Mouse (Mus musculus) heart, embryonic 16.5 days (tissue): ENCODE results near the gene Gm45213. TPM values are rescaled to one million over a fixed set of nuclear protein-coding genes. Genes with fewer than 3 reads are reported as not detected.
A peak's percentile ranks its signal among the peaks of the same experiment; 100 is the strongest.

ENCODE experiments used
- ATAC-seq: fragments of 200-750 bp; cut with Nextera tagmentation; replicated peaks from 2 replicates; pipeline ENCODE4 v1.8.0; 2017; ENCODE audit warnings: moderate number of reproducible peaks; ENCODE audit not compliant: insufficient read depth, low FRiP score; ENCODE audit errors: extremely low read depth
- H3K27ac ChIP-seq: fragments of 300-500 bp; sonication (generic); 2 replicates; pipeline ENCODE4 v1.5.1; 2014; ENCODE audit warnings: mild to moderate bottlenecking, low read length, control low read depth, moderate library complexity
- H3K27me3 ChIP-seq: fragments of 300-500 bp; sonication (generic); 2 replicates; pipeline ENCODE4 v1.6.1; 2014; ENCODE audit warnings: low read length, mixed read lengths; ENCODE audit not compliant: control insufficient read depth, insufficient read depth
- H3K36me3 ChIP-seq: fragments of 300-500 bp; sonication (generic); 2 replicates; pipeline ENCODE4 v1.6.1; 2014; ENCODE audit not compliant: control insufficient read depth, insufficient read depth
- H3K4me1 ChIP-seq: fragments of 300-500 bp; sonication (generic); 2 replicates; pipeline ENCODE4 v1.6.1; 2014; ENCODE audit warnings: low read length, mixed read lengths; ENCODE audit not compliant: control insufficient read depth, insufficient read depth
- H3K4me2 ChIP-seq: fragments of 300-500 bp; sonication (generic); 2 replicates; pipeline ENCODE4 v1.6.1; 2014; ENCODE audit warnings: low read depth, mild to moderate bottlenecking, control low read depth, low read length
- H3K4me3 ChIP-seq: fragments of 300-500 bp; sonication (generic); 2 replicates; pipeline ENCODE4 v1.5.1; 2014; ENCODE audit warnings: mild to moderate bottlenecking, control low read depth, low read length
- H3K9ac ChIP-seq: fragments of 300-500 bp; sonication (generic); 2 replicates; pipeline ENCODE4 v1.6.1; 2014; ENCODE audit warnings: low read length, control low read depth
- H3K9me3 ChIP-seq: fragments of 300-500 bp; sonication (generic); replicated peaks from 2 replicates; pipeline ENCODE4 v1.6.1; 2016; ENCODE audit warnings: low read length; ENCODE audit not compliant: control insufficient read depth
- WGBS: fragments of 180-500 bp; shearing (Covaris S2); extraction: QIAGEN DNeasy Blood & Tissue Kit; methylation state at CpG from one replicate; pipeline ENCODE4 v1.1.7; 2014; 5-methylcytosine and 5-hydroxymethylcytosine counted together
- polyA plus RNA-seq: library from polyadenylated mRNA; unstranded; fragments of >200 nt; fragmentation: Nextera tagmentation; extraction: Ambion mirVana; gene quantifications from 2 replicates; pipeline ENCODE4 v1.2.1, GENCODE M21; 2015

The Gm45213 gene
- polyA plus RNA-seq, 1 experiment from 2014 or later, result not detected

- Histone ChIP-seq H3K4me3 (no peak overlapping the region), H3K4me1 (peaks cover 12% of the 10 kb centered on the region), H3K9me3 (no peaks in the 10 kb centered on the region), H3K9ac (no peak overlapping the region), H3K27me3 (no peaks in the 10 kb centered on the region), H3K4me2 (no peak overlapping the region), H3K27ac (no peak overlapping the region), H3K36me3 (peaks cover 36% of the 10 kb centered on the region)
- WGBS, result 74% methylated on average over 2 of the region's 2 CpGs
- no peak for ATAC-seq
These were observed 33.0 kb downstream of the Gm45213 start for GRCm38 (mm10) chr7:66076411-66076810.

GRCm38 (mm10) chr7:66079364-66080230, 36.2 kb downstream of the Gm45213 start, which contains the start of gene Selenos:
TSS of gene Selenos (plus strand) at chr7:66079649.
- under 1% methylated on average over 65 of the region's 65 CpGs for WGBS
- peaks cover 38% of the 10 kb centered on the region for H3K36me3 ChIP-seq
- peak within 1 kb of the TSS; percentile 87 for H3K4me3 ChIP-seq
- peak within 1 kb of the TSS; percentile 90 for H3K9ac ChIP-seq
- peaks cover 12% of the 10 kb centered on the region for H3K4me1 ChIP-seq
- H3K27me3 ChIP-seq, result no peaks in the 10 kb centered on the region
- peak within 1 kb of the TSS; percentile 82 for H3K27ac ChIP-seq
- ATAC-seq, result peak; percentile 100
- no peaks in the 10 kb centered on the region for H3K9me3 ChIP-seq
- H3K4me2 ChIP-seq, result peak within 1 kb of the TSS; percentile 89

DNA sequence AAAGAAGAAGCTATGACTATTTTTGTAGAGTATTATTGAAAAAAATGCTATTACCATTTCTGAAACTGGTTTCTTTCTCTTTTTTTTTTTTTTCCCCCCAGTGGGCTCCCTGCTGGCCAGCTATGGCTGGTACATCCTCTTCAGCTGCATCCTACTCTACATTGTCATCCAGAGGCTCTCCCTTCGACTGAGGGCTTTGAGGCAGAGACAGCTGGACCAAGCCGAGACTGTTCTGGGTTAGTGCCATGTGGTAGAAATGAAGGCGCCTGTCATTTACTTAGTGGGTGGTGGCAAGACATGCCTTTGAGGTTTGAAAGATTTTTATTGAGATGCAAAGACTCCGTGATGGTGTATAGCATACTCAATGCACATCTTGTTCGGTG, 36.8 kb downstream of the Gm45213 start:
- 36% methylated on average over 5 of the region's 5 CpGs for WGBS
- H3K27me3 ChIP-seq, result no peaks in the 10 kb centered on the region

DNA sequence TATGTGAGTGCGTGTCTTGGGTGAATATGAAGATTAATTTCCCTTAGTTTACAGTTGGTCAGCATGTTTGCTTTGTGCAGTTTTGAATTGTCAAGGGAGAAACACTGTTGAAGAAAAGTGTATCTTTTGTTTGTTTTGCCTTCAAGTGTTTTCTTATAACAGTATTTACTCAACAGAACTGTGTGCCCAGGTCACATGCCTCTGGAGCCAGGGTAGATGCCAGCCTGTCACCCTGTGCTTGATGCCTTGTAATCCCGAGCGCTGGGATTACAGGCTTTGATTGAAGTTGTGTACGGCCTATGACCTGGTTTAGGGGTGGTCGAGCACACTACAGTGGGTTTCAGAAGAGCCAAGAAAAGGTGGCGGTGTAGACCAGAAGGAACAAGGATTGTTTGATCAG, 40.4 kb downstream of the Gm45213 start:
- Histone ChIP-seq H3K4me2 (no peak overlapping the region), H3K9ac (no peak overlapping the region), H3K9me3 (no peaks in the 10 kb centered on the region), H3K27ac (no peak overlapping the region), H3K4me3 (no peak overlapping the region), H3K27me3 (no peaks in the 10 kb centered on the region), H3K4me1 (peaks cover 11% of the 10 kb centered on the region), H3K36me3 (peaks cover 53% of the 10 kb centered on the region)
- ATAC-seq, result no peak
- 87% methylated on average over 6 of the region's 6 CpGs for WGBS

More for the DNA sequence above, 36.8 kb downstream of the Gm45213 start:
- peak overlapping the region; percentile 87 for H3K4me3 ChIP-seq
- peak overlapping the region; percentile 90 for H3K9ac ChIP-seq
- no peaks in the 10 kb centered on the region for H3K9me3 ChIP-seq
- no peak overlapping the region; the same call in 1 of the 2 replicates for H3K27ac ChIP-seq
- no peak for ATAC-seq
- H3K4me2 ChIP-seq, result peak overlapping the region; percentile 89
- peaks cover 34% of the 10 kb centered on the region for H3K36me3 ChIP-seq
- peaks cover 12% of the 10 kb centered on the region for H3K4me1 ChIP-seq

DNA sequence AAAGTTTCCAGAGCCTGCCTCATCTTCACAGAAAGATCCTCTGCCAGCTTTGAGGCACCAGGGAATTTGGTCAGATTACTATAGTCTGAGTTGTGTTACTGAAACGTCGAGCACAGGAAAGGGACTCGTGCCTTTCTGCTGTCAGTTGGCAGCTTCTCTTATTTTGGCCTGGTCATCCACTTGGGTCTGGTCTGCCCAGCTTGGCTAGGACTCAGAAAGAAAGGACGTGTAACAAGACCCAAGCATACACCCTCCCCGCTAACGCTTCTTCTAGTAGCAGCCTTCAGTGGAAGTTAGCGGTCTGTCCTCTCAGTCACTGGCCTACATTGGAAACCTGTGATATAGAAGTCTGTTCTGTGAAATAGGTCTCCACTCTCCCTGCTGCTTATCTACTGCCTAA, 41.1 kb downstream of the Gm45213 start:
- Histone ChIP-seq H3K27me3 (no peaks in the 10 kb centered on the region), H3K27ac (no peak overlapping the region), H3K4me1 (peaks cover 8% of the 10 kb centered on the region), H3K9ac (no peak overlapping the region), H3K9me3 (no peaks in the 10 kb centered on the region), H3K36me3 (peaks cover 60% of the 10 kb centered on the region), H3K4me3 (no peak overlapping the region), H3K4me2 (no peak overlapping the region)
- WGBS, result 70% methylated on average over 7 of the region's 7 CpGs
- ATAC-seq, result no peak

DNA sequence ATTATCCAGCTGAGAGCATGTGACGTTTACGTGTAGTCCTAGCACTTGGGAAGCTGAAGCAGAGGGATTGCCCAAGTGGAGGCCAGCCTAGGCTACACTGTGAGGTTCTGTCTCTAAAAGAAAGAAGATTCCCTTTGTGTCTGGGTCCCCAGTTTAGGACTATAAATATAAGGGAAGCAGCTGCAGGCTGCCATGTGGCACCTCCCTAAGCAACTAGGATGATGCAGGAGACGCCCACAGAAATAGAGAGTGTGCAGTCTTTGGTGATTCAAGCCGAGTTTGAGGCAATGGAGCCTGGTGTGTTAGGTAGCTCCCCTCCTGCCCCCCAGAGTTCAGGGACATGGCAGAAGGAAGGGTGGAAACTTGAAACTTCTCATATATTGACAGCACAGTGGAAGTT, 44.2 kb downstream of the Gm45213 start:
- H3K4me1 ChIP-seq, result no peaks in the 10 kb centered on the region
- no peaks in the 10 kb centered on the region for H3K27me3 ChIP-seq
- no peaks in the 10 kb centered on the region for H3K9me3 ChIP-seq
- H3K4me3 ChIP-seq, result no peak overlapping the region
- WGBS, result 85% methylated on average over 4 of the region's 4 CpGs
- no peak overlapping the region for H3K4me2 ChIP-seq
- H3K9ac ChIP-seq, result no peak overlapping the region
- ATAC-seq, result no peak
- no peak overlapping the region for H3K27ac ChIP-seq
- peaks cover 67% of the 10 kb centered on the region for H3K36me3 ChIP-seq

DNA sequence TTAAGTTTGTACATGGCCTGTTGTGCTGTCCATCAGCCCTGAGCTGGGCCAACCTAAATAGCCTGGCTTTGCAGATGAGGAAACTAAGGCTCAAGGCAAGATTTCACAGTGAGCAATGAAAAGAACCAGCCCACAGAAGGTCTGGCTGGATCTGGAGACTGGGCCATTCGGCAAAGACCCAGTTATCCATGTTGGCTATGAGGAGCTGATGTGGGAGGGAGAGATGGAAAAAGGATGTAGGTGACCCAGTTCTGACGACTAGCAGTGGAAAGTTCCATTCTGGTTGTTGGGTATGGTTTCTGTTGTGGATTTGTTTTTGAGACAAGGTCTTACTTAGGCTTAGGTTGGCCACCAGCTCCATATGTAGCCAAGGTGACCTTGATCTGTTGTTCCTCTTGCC, 44.7 kb downstream of the Gm45213 start:
- H3K27ac ChIP-seq, result no peak overlapping the region
- H3K36me3 ChIP-seq, result peaks cover 65% of the 10 kb centered on the region
- H3K9ac ChIP-seq, result no peak overlapping the region
- H3K4me1 ChIP-seq, result no peaks in the 10 kb centered on the region
- no peak overlapping the region for H3K4me3 ChIP-seq
- H3K9me3 ChIP-seq, result no peaks in the 10 kb centered on the region
- WGBS, result 81% methylated on average over 2 of the region's 2 CpGs
- no peaks in the 10 kb centered on the region for H3K27me3 ChIP-seq
- H3K4me2 ChIP-seq, result no peak overlapping the region
- ATAC-seq, result no peak

DNA sequence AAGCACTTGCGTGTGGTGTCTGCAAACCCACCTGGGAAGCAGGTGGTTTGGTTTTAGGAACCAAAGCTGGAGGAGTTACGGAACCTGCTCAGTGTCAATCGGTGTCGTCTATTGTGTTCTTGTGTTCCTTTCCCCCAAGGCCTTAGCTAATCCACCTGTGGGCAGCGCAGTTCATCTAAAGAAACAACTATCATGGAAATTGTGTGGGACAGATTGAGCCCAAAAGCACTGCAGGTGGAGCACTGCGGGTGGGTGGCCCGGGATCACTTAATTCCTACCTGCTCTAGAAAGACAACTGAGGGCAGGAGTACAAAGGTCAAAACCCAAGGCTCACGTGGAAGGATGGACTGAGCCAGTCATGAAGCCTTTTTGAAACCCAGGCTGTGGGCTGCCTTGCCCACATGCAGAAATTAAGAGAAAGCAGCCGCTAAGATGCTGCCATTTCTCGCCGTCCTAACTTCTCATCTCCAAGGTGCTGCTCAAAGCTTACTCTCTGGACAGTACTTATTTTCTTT, 47.3 kb downstream of the Gm45213 start:
- WGBS, result 87% methylated on average over 11 of the region's 11 CpGs
- Histone ChIP-seq H3K4me3 (no peak overlapping the region), H3K27ac (no peak overlapping the region), H3K27me3 (no peaks in the 10 kb centered on the region), H3K9me3 (no peaks in the 10 kb centered on the region), H3K9ac (no peak overlapping the region), H3K4me1 (no peaks in the 10 kb centered on the region), H3K36me3 (peaks cover 45% of the 10 kb centered on the region), H3K4me2 (no peak overlapping the region)
- ATAC-seq, result no peak

DNA sequence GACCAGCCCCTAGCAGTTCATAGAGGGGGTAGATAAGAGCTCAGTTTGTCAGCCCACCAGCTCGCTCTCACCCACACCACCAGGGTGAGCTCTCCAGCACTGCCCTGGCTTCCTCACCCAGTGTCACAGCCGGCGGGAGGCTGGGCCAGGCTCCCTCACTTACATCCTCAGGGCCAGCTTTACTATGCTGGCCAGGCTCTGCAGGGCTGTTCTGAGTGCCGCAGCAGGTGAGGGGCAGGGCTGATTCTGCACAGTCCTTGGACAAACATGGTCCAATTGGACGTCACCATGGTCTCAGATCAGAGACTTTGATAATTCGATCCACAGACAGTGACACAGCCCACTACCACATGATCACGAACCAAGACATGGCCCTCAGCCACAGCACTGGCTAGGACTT, 48.2 kb downstream of the Gm45213 start:
- Histone ChIP-seq H3K4me1 (no peaks in the 10 kb centered on the region), H3K9me3 (no peaks in the 10 kb centered on the region), H3K4me2 (no peak overlapping the region), H3K27ac (no peak overlapping the region), H3K4me3 (no peak overlapping the region), H3K36me3 (peaks cover 41% of the 10 kb centered on the region), H3K9ac (no peak overlapping the region), H3K27me3 (no peaks in the 10 kb centered on the region)
- 76% methylated on average over 7 of the region's 7 CpGs for WGBS
- no peak for ATAC-seq
